Mouse (Mus musculus): ENCODE results near the gene Trmt2a.

- TF ChIP-seq CTCF (IDR thresholded peaks at IDR 0.05; ENCODE audit: insufficient read depth, low read length) (no peak), POLR2A (IDR thresholded peaks at IDR 0.05; ENCODE audit: borderline replicate concordance, extremely low read depth, low read depth, low read length) (no peak)
These were observed 21.3 kb upstream of the Trmt2a start for GRCm38 (mm10) chr16:18227187-18227586.

Data from lung, adult 2 months (tissue).